Mouse (Mus musculus): ENCODE results near the gene Serping1. TPM values are rescaled to one million over a fixed set of nuclear protein-coding genes. Genes with fewer than 3 reads are reported as not detected.
"Not testable (repeated sequence)": the region's sequence is repeated elsewhere in the genome, so short reads cannot be mapped to it uniquely, and the experiment has no call there.

Serping1 gene
- polyA plus RNA-seq, 1 experiment from 2014 or later: 34.0 TPM

- peaks cover 56% of the 10 kb centered on the region for H3K36me3 ChIP-seq
- peak overlapping the region; percentile 90 for H3K9ac ChIP-seq
- H3K27me3 ChIP-seq: peaks cover 17% of the 10 kb centered on the region
- ATAC-seq (ENCODE audit: low read depth): no peak
- peaks cover 98% of the 10 kb centered on the region for H3K4me1 ChIP-seq (replicated peaks)
- peak overlapping the region; percentile 100 for H3K27ac ChIP-seq
- peak; percentile 48 for DNase-seq
- 4% methylated on average over 12 of the region's 12 CpGs for WGBS (ENCODE audit: insufficient replicate concordance)
- no peaks in the 10 kb centered on the region for H3K9me3 ChIP-seq (replicated peaks)
- peak overlapping the region; percentile 86 for H3K4me2 ChIP-seq
- H3K4me3 ChIP-seq (replicated peaks): peak overlapping the region; percentile 76
These were observed 36.9 kb downstream of the Serping1 start for GRCm38 (mm10) chr2:84738271-84738911.

- Histone ChIP-seq H3K36me3 (peaks cover 56% of the 10 kb centered on the region), H3K4me3 (replicated peaks) (peak overlapping the region; percentile 76), H3K4me2 (peak overlapping the region; percentile 86), H3K27ac (peak overlapping the region; percentile 100), H3K9me3 (replicated peaks) (no peaks in the 10 kb centered on the region), H3K9ac (peak overlapping the region; percentile 90), H3K27me3 (peaks cover 17% of the 10 kb centered on the region), H3K4me1 (replicated peaks) (peaks cover 98% of the 10 kb centered on the region)
- 22% methylated on average over 8 of the region's 8 CpGs for WGBS (ENCODE audit: insufficient replicate concordance)
- ATAC-seq (ENCODE audit: low read depth): no peak
- DNase-seq: peak; percentile 36
These were observed 37.8 kb downstream of the Serping1 start for GRCm38 (mm10) chr2:84737451-84737925.

DNA sequence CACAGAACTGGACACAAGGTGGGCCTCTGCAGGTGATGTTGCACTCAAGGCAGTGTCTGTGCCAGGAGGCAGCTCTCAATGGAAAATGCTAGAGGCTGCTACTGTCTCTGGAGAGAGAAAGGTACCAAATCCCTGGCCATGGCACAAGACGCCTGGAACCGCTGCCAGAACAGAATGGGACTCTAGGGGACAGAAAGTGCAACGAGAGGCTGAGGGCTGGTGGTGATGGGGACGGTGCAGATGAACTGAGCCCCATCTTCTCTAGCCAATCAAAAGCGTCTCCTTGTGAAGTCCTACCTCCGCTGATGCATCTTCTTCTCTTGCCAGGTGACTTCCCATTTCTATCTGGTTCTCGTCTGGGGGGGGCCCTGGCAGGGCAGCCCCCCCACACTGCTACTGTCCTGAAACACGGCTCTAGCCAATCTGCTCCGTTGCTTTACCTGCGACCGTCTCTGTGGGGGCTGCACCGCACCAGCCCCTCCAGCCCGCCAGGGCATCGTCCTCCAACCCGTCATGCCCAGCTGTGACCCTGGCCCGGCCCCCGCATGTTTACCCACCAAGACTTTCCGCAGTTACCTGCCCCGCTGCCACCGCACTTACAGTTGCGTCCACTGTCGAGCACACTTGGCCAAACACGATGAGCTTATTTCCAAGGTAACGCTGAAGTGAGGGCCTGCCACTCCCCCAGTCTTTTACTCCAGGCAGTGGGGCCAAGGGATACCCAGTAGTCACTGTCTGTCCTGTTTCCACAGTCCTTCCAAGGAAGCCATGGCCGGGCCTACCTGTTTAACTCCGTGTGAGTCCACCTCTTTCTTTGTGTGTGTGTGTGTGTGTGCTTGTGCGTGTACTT is 38.7 kb downstream of the Serping1 start:
- ATAC-seq (ENCODE audit: low read depth) (no peak), DNase-seq (no peak)
- 13% methylated on average over 27 of the region's 27 CpGs for WGBS (ENCODE audit: insufficient replicate concordance)
- peak overlapping the region; percentile 90 for H3K9ac ChIP-seq
- H3K4me2 ChIP-seq: peak overlapping the region; percentile 86
- H3K36me3 ChIP-seq: peaks cover 56% of the 10 kb centered on the region
- peaks cover 17% of the 10 kb centered on the region for H3K27me3 ChIP-seq
- H3K4me3 ChIP-seq (replicated peaks): peak overlapping the region; percentile 76
- H3K27ac ChIP-seq: peak overlapping the region; percentile 100
- H3K9me3 ChIP-seq (replicated peaks): no peaks in the 10 kb centered on the region
- H3K4me1 ChIP-seq (replicated peaks): peaks cover 98% of the 10 kb centered on the region

DNA sequence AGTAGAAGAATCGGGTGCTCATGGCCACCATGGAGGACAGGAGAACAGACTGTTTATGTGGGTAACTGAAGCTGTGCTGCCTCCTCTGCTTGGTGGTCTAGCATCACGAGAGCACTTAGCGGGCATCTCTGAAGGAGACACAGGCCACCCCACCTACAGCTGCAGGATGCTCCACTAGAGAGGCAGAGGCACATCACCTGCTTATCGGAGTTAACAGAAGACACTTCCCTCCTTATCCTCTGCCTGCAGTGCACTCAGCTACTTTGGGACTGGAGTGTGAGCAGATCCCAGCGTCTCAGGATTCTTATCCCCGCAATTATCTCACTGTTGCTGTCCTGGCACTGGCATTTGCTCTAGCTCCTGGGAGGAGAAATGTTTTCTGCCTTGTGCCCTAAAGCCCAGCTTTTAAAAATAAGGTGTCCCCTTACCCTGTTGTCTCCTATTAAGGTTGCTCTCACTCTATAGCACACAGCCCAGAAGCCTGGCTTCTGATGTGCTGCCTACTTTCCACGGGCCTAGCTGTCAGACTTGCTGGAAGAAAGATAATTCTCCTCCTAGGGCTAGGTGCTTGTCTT is 39.8 kb downstream of the Serping1 start:
- DNase-seq (peak; percentile 90), ATAC-seq (ENCODE audit: low read depth) (peak; percentile 92)
- Histone ChIP-seq H3K4me3 (replicated peaks) (peak overlapping the region; percentile 76), H3K36me3 (peaks cover 48% of the 10 kb centered on the region), H3K27ac (peak overlapping the region; percentile 100), H3K27me3 (peaks cover 17% of the 10 kb centered on the region), H3K4me2 (peak overlapping the region; percentile 86), H3K9me3 (replicated peaks) (no peaks in the 10 kb centered on the region), H3K9ac (peak overlapping the region; percentile 90), H3K4me1 (replicated peaks) (peaks cover 98% of the 10 kb centered on the region)
- WGBS (ENCODE audit: insufficient replicate concordance): 5% methylated on average over 7 of the region's 7 CpGs

GRCm38 (mm10) chr2:84734919-84735318 is 40.3 kb downstream of the Serping1 start:
- Histone ChIP-seq H3K4me3 (replicated peaks) (peak overlapping the region; percentile 76), H3K27ac (peak overlapping the region; percentile 100), H3K9me3 (replicated peaks) (no peaks in the 10 kb centered on the region), H3K4me1 (replicated peaks) (peaks cover 98% of the 10 kb centered on the region), H3K9ac (peak overlapping the region; percentile 90), H3K36me3 (peaks cover 43% of the 10 kb centered on the region), H3K27me3 (peaks cover 17% of the 10 kb centered on the region), H3K4me2 (peak overlapping the region; percentile 86)
- WGBS (ENCODE audit: insufficient replicate concordance): 3% methylated on average over 2 of the region's 2 CpGs
- ATAC-seq (ENCODE audit: low read depth): peak; percentile 18; the same call in 1 of the 2 replicates
- DNase-seq: peak; percentile 36

DNA sequence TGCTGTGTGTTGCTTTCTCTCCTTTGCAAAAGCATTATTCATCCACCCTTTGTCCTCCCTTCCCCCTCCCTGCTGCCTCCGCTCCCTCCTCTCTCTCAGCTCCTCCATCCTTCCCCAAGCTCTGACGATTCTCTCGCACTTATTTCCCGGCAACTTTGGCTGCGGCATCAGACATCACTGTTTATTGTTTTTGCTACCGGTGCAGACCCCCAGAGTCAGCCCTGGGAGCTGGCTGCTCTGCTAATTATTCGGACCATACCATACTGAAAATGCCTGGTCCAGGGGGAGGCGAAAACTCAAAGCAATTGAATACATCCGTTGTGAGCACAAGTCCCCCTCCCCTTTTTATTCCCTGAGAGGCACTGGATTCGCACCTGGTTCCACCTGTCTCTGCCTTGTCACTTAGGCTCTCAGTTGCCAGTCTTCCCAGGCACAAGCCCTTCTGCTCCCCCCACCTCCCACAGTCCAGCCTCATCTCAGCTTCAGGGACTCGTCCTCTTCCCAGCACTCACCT is 40.8 kb downstream of the Serping1 start:
- H3K27ac ChIP-seq: peak overlapping the region; percentile 100
- WGBS (ENCODE audit: insufficient replicate concordance): 2% methylated on average over 11 of the region's 11 CpGs
- peaks cover 98% of the 10 kb centered on the region for H3K4me1 ChIP-seq (replicated peaks)
- H3K9ac ChIP-seq: peak overlapping the region; percentile 90
- no peak for DNase-seq
- H3K36me3 ChIP-seq: peaks cover 38% of the 10 kb centered on the region
- peak overlapping the region; percentile 76 for H3K4me3 ChIP-seq (replicated peaks)
- ATAC-seq (ENCODE audit: low read depth): no peak
- peak overlapping the region; percentile 86 for H3K4me2 ChIP-seq
- no peaks in the 10 kb centered on the region for H3K9me3 ChIP-seq (replicated peaks)
- peaks cover 17% of the 10 kb centered on the region for H3K27me3 ChIP-seq

GRCm38 (mm10) chr2:84733579-84734300 is 41.5 kb downstream of the Serping1 start, which contains the start of gene Ypel4:
Ypel4 (plus strand) TSS chr2:84734058.
- H3K27ac ChIP-seq: peak within 1 kb of the TSS; percentile 100
- peak within 1 kb of the TSS; percentile 86 for H3K4me2 ChIP-seq
- H3K4me1 ChIP-seq (replicated peaks): peaks cover 97% of the 10 kb centered on the region
- peak within 1 kb of the TSS; percentile 76 for H3K4me3 ChIP-seq (replicated peaks)
- ATAC-seq (ENCODE audit: low read depth): peak; percentile 65
- H3K36me3 ChIP-seq: peaks cover 31% of the 10 kb centered on the region
- no peaks in the 10 kb centered on the region for H3K9me3 ChIP-seq (replicated peaks)
- H3K27me3 ChIP-seq: peaks cover 16% of the 10 kb centered on the region
- peak within 1 kb of the TSS; percentile 90 for H3K9ac ChIP-seq
- 6% methylated on average over 8 of the region's 8 CpGs for WGBS (ENCODE audit: insufficient replicate concordance)
- peak; percentile 65 for DNase-seq

DNA sequence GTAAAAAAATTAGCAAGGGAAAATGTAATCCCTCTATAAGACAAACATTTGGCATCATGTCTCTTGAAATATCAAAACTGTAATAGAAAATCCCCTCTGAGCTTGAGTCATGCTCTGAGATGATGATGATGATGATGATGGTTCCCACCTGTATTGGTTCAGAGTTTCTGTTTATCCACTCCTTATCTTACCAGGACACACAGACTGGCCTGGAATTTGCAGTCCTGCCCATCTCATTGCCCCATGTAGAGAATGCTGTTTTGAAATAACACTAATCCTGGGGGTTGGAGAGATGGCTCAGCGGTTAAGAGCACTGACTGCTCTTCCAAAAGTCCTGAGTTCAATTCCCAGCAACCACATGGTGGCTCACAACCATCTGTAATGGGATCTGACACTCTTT is 42.9 kb downstream of the Serping1 start:
- H3K36me3 ChIP-seq: peaks cover 18% of the 10 kb centered on the region
- DNase-seq: no peak
- H3K27me3 ChIP-seq: peaks cover 10% of the 10 kb centered on the region
- H3K4me2 ChIP-seq: peak overlapping the region; percentile 86
- H3K9ac ChIP-seq: peak overlapping the region; percentile 90
- 55% methylated on average over 1 of the region's 1 CpGs for WGBS (ENCODE audit: insufficient replicate concordance)
- H3K4me3 ChIP-seq (replicated peaks): no peak overlapping the region
- no peaks in the 10 kb centered on the region for H3K9me3 ChIP-seq (replicated peaks)
- no peak for ATAC-seq (ENCODE audit: low read depth)
- H3K27ac ChIP-seq: peak overlapping the region; percentile 100
- peaks cover 96% of the 10 kb centered on the region for H3K4me1 ChIP-seq (replicated peaks)

DNA sequence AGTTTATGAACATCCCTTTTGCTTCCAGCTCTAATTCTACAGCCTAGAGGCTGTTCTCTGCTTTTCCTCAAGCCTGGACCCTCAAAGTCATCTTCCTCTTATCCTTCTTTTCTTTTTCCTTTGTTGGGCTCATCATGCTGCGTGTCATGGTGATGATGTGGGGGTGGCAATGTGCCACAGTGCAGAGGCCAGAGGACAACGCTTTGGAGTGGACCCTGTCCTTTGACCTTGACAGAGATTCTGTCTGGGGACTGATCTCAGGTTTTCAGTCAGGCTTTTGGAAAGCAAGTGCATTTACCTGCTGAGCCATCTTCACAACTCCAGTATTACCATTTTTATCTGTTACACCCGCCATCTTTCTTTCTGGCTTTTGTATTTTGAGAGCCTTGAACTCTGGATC is 44.0 kb downstream of the Serping1 start:
- Histone ChIP-seq H3K27me3 (no peaks in the 10 kb centered on the region; the same call in 1 of the 2 replicates), H3K4me1 (replicated peaks) (peaks cover 88% of the 10 kb centered on the region), H3K9ac (peak overlapping the region; percentile 27; the same call in 1 of the 2 replicates), H3K4me3 (replicated peaks) (no peak overlapping the region), H3K4me2 (no peak overlapping the region), H3K9me3 (replicated peaks) (no peaks in the 10 kb centered on the region), H3K36me3 (peaks cover 7% of the 10 kb centered on the region), H3K27ac (peak overlapping the region; percentile 100)
- no peak for DNase-seq
- ATAC-seq (ENCODE audit: low read depth): no peak
- 75% methylated on average over 3 of the region's 3 CpGs for WGBS (ENCODE audit: insufficient replicate concordance)

DNA sequence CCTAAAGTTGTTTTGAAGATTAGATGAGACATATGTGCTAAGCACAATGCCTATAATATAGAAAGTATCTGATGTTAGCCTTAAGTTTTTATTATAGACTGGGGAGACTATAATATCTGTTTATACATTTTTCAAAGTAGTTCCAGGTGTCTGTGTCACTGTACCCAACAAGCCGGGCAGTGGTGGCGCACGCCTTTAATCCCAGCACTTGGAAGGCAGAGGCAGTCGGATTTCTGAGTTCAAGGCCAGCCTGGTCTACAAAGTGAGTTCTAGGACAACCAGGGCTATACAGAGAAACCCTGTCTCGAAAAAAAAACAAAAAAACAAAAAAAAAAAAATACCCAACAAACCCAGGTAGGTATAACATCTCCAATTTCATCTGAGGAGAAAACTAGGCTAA is 47.1 kb downstream of the Serping1 start:
- H3K36me3 ChIP-seq: peaks cover 31% of the 10 kb centered on the region
- H3K9me3 ChIP-seq (replicated peaks); DNase-seq; ATAC-seq (ENCODE audit: low read depth); H3K27me3 ChIP-seq: not testable (repeated sequence)
- H3K9ac ChIP-seq: peak overlapping the region; percentile 75; the same call in 1 of the 2 replicates
- H3K4me2 ChIP-seq: peak overlapping the region; percentile 72
- H3K27ac ChIP-seq: peak overlapping the region; percentile 89; the same call in 1 of the 2 replicates
- WGBS (ENCODE audit: insufficient replicate concordance): 80% methylated on average over 5 of the region's 5 CpGs
- H3K4me1 ChIP-seq (replicated peaks): peaks cover 89% of the 10 kb centered on the region
- peak overlapping the region; percentile 79 for H3K4me3 ChIP-seq (replicated peaks)
